Mouse (Mus musculus) Muller cell, postnatal 12 days (primary cell): ENCODE results near the gene Palld.

ENCODE experiments used
- DNase-seq: peaks from one replicate; pipeline ENCODE4 v3.0.0-alpha.2; 2015; ENCODE audit errors: inconsistent ontology term

The Palld gene

DNA sequence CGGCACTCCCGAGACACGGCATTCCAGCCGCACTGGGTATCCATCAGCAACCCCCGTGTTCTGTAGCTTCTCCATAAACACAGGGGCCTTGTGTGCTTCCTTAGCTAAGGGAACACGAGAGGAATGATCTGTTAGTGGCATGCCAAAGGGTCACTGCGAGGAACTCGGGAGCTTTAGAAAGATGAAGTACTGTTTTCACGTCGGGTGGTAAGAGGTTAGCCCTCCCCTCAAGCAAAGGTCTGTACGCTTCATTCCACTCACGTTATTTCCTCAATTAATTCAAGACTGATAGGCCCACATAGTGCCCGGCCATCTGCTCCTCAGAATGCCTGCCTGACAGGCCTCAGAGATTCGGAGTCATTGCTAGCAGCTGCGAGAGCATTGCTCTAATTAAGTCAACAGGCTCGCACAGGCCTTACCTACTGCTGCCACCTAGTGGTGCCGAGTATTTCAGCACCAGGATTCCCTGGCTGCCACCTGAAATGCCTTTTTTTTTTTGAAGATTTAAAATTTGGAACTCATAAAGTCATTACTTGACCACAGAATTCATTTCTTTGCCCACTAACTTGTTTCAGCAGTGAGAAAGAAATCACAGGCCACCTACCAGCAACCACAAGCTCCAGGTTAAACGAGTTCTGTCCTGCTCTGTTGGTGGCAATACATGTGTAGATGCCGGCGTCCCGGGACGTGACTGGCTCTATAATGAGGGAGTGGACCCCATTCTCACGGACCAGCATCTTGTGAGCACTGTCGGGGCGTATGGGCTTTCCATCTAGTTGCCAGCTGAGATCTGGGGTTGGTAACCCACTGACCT, 386.4 kb downstream of the Palld start:
- DNase-seq = peak; percentile 85

DNA sequence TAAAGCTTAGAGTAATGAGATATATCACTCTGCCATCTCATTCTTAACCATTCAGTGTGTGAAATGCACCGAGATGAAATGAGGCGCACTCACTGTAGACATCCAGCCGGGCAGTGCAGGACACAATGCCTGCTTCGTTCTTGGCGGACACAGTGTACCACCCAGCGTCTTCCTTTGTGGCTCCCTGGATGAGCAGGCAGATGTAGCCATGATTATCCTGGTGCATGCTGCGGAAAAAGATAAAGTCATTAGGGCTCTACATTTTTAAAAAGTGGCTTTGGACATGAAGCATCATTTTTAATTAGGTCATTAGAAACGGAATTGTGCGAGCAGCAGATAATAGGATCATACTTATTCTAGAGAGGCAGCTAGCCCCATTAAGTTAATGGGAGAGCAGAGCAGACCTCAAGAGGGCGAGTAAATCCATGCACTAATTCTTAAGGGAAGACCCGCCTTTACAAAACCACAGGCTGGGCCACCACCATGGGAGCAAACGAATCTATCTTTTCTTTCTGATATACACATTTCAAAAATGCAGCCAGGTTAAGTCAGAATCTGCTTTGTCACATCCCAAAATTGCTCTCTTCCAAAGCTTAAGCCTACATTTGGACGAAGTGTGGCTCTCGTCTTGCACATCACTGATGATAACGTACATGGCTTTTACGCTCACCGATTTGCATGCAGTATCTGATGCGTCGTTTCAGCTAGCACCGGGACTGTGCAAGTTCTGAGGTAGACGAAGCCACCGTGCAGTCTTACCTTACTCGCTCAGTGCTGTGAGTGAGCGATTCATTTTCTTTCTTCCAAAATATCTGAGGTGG, 387.2 kb downstream of the Palld start:
- DNase-seq = peak; percentile 62

DNA sequence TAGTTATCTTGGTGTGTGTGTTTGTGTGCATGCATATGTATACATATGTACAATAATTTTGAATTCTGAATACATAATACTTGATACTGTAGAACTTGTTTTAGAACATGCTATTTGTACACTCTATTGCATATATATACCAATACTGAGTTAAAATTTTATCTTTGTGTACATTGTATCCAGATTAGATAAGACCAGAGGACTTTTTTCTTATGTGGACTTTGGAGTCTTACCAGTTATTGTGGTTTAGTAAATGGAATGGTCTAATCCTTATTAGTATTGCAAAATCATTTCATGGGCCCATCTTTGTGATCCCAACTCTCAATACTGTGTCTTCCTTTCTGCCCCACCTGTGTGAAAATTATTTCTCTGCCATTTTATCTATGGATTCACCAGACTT, 400.2 kb downstream of the Palld start:
- DNase-seq = no peak

DNA sequence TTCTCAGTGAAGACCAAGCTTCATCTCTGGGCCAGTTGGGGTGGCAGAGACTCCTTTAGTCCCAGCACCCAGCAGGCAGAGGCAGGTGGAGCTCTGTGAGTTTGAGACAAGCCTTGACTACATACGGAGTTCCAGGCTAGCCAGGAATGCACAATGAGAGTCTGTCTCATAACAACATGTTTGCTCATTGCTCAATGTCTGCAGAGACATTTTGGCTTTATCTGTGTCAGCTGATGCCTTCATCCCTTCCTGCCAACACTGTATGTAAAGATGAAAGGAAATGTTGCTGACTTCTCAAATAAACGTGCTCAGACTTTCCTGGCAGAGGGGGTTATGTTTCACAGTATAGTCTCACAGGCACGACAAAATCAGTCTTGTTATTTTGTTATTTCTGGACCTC, 401.6 kb downstream of the Palld start:
- no peak for DNase-seq

DNA sequence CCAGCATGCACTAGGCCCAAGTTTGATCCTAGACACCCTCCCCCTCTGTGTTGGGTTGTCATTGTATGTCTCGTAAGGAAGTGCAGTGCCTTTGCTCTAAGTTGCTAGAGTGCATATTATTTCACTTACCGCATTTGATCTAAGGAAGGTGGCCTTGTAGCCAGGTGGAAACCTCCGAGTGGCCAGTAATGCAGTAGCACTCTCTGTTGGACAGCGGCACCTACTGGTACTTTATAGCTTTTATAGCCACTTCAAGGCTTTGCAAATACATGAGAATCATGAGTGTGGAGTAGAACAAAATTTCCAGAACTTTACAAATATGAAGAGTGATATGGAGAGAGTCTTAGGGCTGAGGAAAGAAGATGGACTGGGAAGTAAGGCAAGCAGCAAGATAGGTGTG, 403.5 kb downstream of the Palld start:
- no peak for DNase-seq

DNA sequence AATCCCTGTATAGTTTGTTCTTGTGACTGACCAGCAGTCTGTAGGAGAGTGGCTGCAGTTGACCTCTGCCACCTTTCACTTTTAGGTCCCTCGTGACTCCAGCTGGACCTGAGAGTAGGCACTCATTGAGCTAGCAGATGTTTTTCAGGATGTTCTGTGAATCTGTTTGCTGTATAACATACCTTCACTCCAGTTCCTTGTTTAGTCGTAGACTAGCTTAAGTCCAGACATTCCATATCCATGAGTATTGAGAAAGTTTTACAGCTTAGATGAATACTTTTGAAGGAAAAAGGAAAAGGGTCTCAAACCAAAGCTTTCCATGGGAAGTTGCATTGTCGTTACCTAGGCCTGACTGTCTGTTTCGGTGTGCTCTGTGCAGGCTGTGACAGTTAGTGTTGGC, 405.4 kb downstream of the Palld start:
- no peak for DNase-seq

DNA sequence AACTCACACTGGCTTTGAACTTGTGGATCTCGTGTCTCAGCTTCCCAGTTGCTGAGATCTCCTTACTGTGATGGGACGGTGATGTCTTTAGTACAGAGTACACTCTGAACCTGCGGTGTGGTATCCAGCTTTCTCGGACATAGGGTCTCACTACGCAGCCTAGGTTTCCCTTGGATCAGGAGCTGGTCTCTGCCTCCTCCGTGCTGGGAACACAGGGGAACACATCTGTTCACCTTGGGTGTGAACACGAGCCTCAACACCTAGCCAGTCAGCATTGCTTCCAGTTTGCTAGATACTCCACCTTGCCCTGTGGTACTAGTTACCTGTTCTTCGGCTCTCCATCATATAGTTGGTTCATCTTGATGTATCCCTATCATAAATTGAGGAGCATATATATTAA, 413.9 kb downstream of the Palld start:
- no peak for DNase-seq

DNA sequence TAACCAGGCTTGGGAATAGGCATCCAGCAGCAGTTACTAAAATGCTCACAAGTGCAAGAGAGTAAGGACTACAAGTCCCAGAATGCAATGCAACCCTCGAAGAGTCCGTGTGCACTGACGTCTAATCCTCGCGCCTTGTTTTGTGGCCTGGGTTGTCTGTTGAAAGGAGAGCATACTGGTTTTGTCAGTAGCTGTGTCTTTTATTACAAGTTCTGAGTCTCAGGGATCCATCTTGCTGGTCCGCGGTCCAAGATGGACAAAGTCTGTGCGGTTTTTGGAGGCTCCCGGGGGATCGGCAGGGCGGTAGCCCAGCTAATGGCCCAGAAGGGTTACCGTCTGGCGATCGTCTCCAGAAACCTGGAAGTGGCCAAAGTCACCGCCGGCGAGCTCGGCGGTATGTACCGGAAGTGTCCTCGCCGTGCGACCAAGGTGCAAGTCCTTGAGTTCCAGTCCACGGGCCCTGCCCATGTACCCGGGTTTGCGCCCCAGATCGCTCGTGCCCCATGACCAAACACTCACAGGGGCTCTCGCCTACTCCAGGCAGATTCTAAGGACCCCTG, 414.8 kb downstream of the Palld start, which contains the start of gene Cbr4:
Gene Cbr4, plus strand, starts transcription at position 138 of the 560 bp plus-strand sequence.
- peak; percentile 93 for DNase-seq

DNA sequence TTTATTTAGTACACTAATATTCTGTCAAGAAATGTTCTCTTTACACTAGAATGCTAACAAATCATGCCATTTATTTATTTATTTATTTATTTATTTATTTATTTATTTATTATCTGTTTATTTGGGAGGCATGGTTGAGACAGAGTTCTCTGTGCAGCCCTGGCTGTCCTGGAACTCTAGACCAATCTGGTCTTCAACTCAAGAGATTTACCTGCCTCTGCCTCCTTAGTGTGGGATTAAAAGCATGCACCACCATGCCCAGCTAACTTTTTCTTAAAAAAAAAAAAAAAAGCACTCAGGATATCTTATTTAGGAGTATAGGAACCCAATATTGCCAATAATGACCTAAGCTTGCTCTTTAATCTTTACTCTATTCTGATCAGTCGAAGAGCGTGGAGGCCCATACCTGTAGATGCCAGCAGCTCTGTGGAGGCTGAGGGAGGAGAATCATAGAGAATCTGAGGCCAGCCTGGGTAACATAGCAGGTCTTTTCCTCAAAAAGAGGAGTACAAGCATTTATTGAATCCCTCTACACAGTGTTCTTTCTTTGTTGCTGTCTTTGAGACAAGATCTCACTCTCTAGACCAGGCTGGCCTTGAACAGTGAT, 415.5 kb downstream of the Palld start:
- DNase-seq = no peak

DNA sequence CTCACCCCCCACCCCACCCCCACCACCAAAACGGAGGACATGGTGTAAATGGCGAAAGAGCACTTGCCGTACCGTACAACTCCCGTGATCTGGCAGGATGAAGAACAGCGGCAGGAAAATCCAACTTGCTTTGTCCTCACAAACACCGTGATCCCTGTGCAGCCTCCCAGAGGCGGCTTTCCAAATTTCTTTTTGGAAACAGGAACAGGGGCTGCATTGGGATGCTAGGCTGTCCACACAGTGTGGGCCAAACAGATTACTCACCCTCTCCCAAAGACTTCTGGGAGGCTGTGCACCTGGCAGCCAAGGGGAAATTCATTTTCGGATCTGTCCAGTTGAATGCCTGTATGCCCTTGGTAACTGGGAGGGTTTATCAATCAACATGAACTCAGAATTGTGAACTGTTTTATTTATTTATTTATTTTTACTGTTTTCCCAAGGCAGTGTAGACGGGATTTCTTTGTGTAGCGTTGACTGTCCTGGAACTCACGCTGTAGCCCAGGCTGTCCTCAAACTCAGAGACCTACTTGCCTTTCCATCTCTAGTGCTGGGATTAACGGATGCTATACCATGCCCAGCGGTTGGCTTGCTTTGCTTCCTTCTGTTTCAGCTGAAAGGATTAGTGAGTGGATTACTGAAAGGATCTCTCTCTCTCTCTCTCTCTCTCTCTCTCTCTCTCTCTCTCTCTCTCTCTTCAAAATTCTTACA, 422.1 kb downstream of the Palld start:
- no peak for DNase-seq

DNA sequence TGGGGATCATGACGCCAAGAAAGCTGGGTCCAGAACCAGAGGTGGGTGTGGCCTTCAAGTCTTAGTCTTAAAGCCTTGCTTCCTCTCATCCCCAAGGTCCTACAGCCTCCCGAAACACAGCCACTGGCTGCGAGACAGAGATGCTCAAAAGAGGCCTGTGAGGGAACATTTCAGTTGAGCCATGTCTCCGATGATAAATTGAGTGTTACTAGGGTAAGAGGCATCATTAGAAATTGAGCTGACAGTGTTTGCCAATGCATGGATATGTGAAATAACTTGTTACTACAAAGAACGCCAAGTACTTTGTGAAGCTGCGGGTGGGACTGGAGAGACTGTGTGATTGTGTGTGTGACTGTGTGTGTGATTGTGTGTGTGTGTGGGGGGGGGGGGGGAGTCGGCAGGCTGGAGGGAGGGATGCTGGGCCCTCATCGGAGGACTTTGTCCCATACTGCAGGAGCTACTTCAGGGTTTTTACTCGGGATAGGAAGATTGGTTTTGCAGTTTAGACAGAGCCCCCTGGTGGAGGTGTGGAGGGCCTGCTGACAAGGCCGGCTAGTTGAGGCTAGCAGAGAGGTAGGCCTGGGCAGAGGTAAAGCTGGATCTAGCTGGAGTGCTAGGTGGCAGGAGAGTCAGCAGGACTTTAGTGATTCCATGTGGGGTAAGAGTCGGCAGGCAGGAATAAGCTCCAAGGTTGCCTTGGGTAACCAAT, 422.8 kb downstream of the Palld start:
- DNase-seq = peak; percentile 26

DNA sequence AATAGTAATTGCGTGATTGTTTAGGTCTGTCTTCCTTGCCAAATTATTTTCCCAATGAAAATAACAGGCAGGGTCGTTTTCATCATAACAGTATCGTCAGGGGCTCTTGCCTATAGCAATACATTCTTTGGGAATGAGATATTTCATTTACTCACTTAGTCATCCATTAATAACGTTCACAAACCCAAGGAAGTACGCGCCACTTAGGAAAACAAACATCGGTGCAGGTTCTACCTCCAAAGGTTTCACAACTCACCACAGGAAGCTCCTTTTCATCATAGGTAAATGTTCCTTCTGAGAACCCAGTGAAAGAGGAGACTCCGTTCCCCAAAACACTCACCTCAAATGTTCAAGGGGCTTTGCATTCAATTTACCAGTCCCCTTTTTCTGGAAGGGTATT, 423.7 kb downstream of the Palld start:
- DNase-seq = no peak

DNA sequence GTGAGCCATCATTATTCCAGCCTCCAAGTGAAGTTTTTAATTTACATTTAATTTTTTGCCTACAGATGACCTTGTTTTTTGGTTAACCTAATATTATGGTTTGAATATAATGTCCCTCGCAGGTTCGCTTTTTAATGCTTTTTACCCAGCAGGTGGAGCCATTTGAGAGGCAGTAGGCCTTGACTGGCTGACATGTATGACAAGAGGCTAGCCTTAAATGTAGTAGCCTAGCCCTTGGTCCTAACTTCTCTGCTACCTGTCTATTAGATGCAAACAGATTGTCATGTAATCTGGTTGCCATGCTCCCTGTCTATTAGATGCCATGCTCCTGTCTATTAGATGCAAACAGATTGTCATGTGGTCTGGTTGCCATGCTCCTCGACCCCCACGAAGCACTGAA, 424.3 kb downstream of the Palld start:
- no peak for DNase-seq

DNA sequence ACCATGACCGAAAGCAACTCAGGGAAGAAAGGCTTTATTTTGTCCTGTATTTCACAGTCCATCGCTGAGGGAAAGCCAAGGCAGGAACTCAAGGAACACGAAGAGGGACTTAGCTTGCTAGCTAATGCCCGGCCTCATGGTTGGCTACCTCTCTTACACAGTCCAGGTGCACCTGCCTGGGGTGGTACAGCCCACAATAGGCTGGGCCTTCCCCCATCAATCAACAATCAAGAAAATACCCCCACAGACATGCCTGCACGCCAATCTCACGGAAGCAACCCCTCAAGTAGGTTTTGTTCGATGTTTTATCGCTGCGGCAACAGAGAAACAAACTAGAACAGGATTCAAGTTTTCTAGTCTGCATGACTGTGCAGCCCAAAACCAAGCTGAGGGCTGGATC, 426.3 kb downstream of the Palld start:
- no peak for DNase-seq

DNA sequence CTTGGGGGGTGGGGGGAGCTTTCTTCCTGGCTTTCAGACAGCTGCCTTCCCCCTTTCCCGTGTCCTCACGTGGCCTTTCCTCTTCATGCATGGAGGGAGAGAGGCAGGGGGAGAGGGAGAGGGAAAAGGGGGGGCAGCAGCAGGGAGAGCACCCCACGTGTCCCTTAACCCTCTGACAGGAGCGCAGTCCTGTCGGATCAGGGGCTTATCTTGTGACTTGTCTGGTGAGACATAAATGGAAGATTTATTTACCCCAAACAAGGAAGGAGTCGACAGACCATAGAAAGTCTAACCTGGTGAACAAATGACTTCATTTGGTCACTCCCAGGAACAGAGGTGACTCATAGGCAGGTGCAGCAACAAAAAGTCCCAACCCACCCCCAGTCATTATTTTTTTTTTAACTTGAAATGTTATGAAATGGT, 427.2 kb downstream of the Palld start:
- DNase-seq = no peak

DNA sequence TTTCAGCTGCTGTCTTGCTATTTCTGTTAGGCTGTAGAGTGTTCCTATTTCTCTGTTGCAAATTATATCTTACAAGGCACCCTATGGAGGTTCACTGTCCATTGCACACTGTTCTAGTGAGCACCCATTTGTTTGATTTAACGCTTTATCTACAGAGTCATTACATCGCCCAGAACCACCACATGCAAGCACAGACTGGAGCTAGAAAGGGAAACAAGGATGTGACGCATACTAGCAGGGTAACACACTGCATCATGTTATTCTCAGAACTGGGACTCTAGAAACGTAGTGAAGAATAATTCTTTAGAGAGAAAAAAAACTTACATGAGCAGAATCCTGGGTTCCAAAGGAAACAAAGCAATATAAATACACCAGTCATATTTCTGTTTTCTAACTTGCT, 432.3 kb downstream of the Palld start:
- DNase-seq = no peak

DNA sequence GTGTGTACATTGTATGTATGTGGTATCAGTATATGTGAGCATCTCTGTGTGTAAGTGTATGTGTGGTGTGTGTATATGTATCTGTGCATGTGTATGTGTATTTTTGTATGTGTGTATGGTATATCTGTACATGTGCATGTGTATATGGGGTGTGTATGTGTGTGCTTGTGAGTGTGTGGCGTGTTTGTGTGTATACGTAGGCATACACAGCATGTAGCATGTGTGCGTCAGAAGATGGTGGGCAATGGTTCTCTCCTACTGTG, 435.0 kb downstream of the Palld start:
- DNase-seq = no peak

DNA sequence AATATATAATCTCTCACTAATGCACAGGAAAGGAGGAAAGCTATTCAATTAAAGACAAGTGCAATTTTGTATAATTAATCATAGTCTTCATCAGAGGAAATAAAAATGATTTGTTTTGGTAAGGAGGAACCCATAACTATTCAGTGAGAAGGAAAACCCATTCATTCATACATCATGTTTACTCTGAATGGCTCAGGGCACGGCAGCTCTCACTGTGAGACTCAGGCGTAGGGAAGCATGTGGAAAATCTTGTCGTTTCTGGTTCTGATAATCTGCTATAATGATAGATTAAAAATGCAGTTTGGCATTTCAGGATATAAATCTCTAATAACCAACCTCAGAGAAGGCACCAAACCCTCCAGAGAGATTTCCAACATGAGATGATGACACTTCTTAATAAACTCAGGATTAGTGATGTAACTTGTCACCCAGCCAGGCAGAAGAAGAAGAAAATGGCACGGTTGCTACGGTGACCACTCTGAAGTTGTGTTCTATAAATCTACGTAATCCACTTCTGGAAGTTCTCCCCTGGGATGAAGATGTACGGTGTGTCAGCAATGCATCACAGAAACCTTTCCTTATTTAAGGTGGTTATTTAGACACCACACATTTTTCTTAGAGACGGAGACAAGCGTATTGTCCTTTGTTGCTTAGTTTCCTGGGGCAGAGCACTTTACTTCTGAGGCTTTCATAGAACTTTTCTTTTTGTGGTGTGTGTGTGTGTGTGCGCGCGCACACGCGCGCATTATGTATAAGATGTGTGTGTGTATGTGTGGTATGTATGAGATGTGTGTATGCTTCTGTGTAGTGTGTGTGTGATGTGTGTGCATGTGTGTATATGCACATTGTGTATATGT, 435.6 kb downstream of the Palld start:
- DNase-seq = no peak

DNA sequence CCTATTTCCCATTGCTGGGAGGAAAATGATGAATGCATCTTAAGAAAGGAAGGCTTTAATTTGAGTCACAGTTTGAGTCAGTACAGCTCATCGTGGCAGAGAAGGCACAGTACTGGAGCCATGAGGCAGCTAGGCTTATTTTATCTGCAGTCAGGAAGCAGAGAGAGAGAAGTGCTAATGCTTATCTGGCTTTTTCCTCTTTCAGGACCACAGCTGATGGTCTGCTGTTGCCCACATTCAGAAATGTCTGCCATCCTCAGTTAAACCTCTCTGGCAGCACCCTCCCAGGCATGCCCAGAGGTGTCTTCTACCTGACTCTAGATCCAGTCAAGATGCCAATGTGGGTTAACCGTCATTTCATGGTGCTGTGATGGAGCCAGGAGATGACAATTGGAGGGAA, 438.1 kb downstream of the Palld start:
- DNase-seq = no peak

DNA sequence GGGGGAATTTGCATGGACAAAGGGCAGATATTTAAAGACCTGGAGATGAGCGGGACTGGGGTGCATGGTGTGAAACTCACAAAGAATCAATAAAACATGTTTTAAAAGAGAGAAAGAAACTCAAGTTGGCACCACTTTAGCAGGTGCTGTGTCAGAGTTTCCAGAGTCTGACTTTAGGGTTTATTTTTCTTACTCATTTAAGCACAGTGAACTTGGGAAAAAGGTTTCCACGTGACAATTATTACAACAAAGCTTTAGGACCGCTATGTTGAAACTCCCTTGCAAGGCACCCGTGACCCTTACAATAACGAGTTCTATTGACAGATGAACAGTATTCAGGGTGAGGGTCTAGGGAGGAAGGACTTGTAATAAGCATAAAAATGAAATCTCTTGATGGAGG, 440.3 kb downstream of the Palld start:
- no peak for DNase-seq
